Mouse (Mus musculus) MEL (cell line): ENCODE data around the gene Nectin2. TPM values are rescaled to one million over a fixed set of nuclear protein-coding genes. Genes with fewer than 3 reads are reported as not detected.

Source experiments
- DNase-seq: peaks from one replicate; pipeline ENCODE4 v3.0.0; 2011; ENCODE audit warnings: low read depth, low spot score
- H3K27ac ChIP-seq: 2 replicates; pipeline ENCODE4 v1.5.1; 2012; ENCODE audit warnings: low read depth, mild to moderate bottlenecking, control low read depth, low read length, moderate library complexity; ENCODE audit not compliant: control insufficient read depth
- H3K27me3 ChIP-seq, 2 experiments: fragments of 150-350 bp in 1 of 2; sonication (generic) in 1 of 2; 2 replicates each; pipeline ENCODE4 v1.6.1; 2012; ENCODE audit warnings: low read length in 2 of 2, mild to moderate bottlenecking in 2 of 2, improper control_type of control experiment in 1 of 2, moderate library complexity in 1 of 2; ENCODE audit not compliant: insufficient read depth in 2 of 2, control insufficient read depth in 1 of 2
- H3K36me3 ChIP-seq, 2 experiments: 2 replicates each; pipeline ENCODE4 v1.6.1; 2012 to 2014; ENCODE audit warnings: low read length in 2 of 2, improper control_type of control experiment in 1 of 2, inconsistent platforms in 1 of 2, mild to moderate bottlenecking in 1 of 2; ENCODE audit not compliant: insufficient read depth in 2 of 2, control insufficient read depth in 1 of 2
- H3K4me1 ChIP-seq, 2 experiments: fragments of 150-350 bp in 1 of 2; sonication (generic) in 1 of 2; 2 replicates each; pipeline ENCODE4 v1.6.1; 2012; ENCODE audit warnings: low read length in 2 of 2, improper control_type of control experiment in 1 of 2, mild to moderate bottlenecking in 1 of 2; ENCODE audit not compliant: insufficient read depth in 2 of 2, control insufficient read depth in 1 of 2
- H3K4me3 ChIP-seq, 2 experiments: fragments of 150-350 bp in 1 of 2; sonication (generic) in 1 of 2; 2 replicates each; pipeline ENCODE4 v1.5.1; 2012; ENCODE audit warnings: low read depth in 2 of 2, low read length in 2 of 2, mild to moderate bottlenecking in 2 of 2, moderate library complexity in 2 of 2, control low read depth in 1 of 2, improper control_type of control experiment in 1 of 2; ENCODE audit not compliant: control insufficient read depth in 1 of 2, insufficient read depth in 1 of 2
- H3K79me2 ChIP-seq: 2 replicates; pipeline ENCODE4 v1.6.1; 2012; ENCODE audit warnings: mild to moderate bottlenecking, low read length, moderate library complexity; ENCODE audit not compliant: control insufficient read depth, poor library complexity, insufficient read depth
- H3K9ac ChIP-seq: 2 replicates; pipeline ENCODE4 v1.6.1; 2012; ENCODE audit warnings: low read depth, mild to moderate bottlenecking, control low read depth, low read length, moderate library complexity; ENCODE audit not compliant: control insufficient read depth, poor library complexity, severe bottlenecking
- H3K9me3 ChIP-seq: fragments of 150-350 bp; sonication (generic); replicated peaks from 2 replicates; pipeline ENCODE4 v1.6.1; 2012; ENCODE audit warnings: mild to moderate bottlenecking, low read length, improper control_type of control experiment, moderate library complexity; ENCODE audit not compliant: insufficient read depth
- CHD2 ChIP-seq: IDR thresholded peaks from 2 replicates; pipeline ENCODE4 v1.6.1; 2011; ENCODE audit warnings: low read length, improper control_type of control experiment
- E2F4 ChIP-seq: IDR thresholded peaks from 2 replicates; pipeline ENCODE4 v1.6.1; 2011; ENCODE audit warnings: low read depth, low read length, improper control_type of control experiment, borderline replicate concordance
- EP300 ChIP-seq, 2 experiments: IDR thresholded peaks; 2 replicates each; pipeline ENCODE4 v1.6.1; 2011; ENCODE audit warnings: improper control_type of control experiment in 2 of 2, low read length in 2 of 2, low read depth in 1 of 2, mild to moderate bottlenecking in 1 of 2
- ETS1 ChIP-seq: IDR thresholded peaks from 2 replicates; pipeline ENCODE4 v1.6.1; 2012; ENCODE audit warnings: low read depth, mild to moderate bottlenecking, inconsistent platforms, low read length, improper control_type of control experiment, moderate library complexity
- GATA1 ChIP-seq: IDR thresholded peaks from 2 replicates; pipeline ENCODE4 v1.6.1; 2011; ENCODE audit warnings: low read depth, low read length, improper control_type of control experiment
- HCFC1 ChIP-seq: IDR thresholded peaks from 2 replicates; pipeline ENCODE4 v1.6.1; 2012; ENCODE audit warnings: low read depth, mild to moderate bottlenecking, inconsistent platforms, low read length, improper control_type of control experiment, moderate library complexity
- JUND ChIP-seq: IDR thresholded peaks from 2 replicates; pipeline ENCODE4 v1.6.1; 2011; ENCODE audit warnings: low read depth, mild to moderate bottlenecking, improper control_type of control experiment, low read length
- MAFK ChIP-seq: IDR thresholded peaks from 2 replicates; pipeline ENCODE4 v1.6.1; 2011; ENCODE audit warnings: low read depth, mild to moderate bottlenecking, low read length, improper control_type of control experiment, borderline replicate concordance
- NELFE ChIP-seq: IDR thresholded peaks from 2 replicates; pipeline ENCODE4 v1.6.1; 2011; ENCODE audit warnings: low read depth, low read length, improper control_type of control experiment
- POLR2A ChIP-seq, 2 experiments: IDR thresholded peaks; 2 replicates each; pipeline ENCODE4 v1.6.1; 2011 to 2012; ENCODE audit warnings: low read length in 2 of 2, mild to moderate bottlenecking in 2 of 2, control low read depth in 1 of 2, improper control_type of control experiment in 1 of 2, low read depth in 1 of 2, moderate library complexity in 1 of 2; ENCODE audit not compliant: control insufficient read depth in 1 of 2, insufficient read depth in 1 of 2, poor library complexity in 1 of 2
- TAL1 ChIP-seq: IDR thresholded peaks from 2 replicates; pipeline ENCODE4 v1.6.1; 2012; ENCODE audit warnings: mild to moderate bottlenecking, inconsistent platforms, low read length, moderate library complexity, mixed read lengths
- ZC3H11A ChIP-seq: IDR thresholded peaks from 2 replicates; pipeline ENCODE4 v1.6.1; 2012; ENCODE audit warnings: low read depth, mild to moderate bottlenecking, inconsistent platforms, low read length, improper control_type of control experiment
- ZNF384 ChIP-seq: IDR thresholded peaks from 2 replicates; pipeline ENCODE4 v1.6.1; 2012; ENCODE audit warnings: low read depth, mild to moderate bottlenecking, inconsistent platforms, low read length, improper control_type of control experiment
- polyA plus RNA-seq, 2 experiments: library from polyadenylated mRNA; stranded (reverse) in 1 of 2; unstranded in 1 of 2; fragments of >175 nt in 1 of 2; fragments of >200 nt in 1 of 2; gene quantifications; 2 replicates each; pipeline versions ENCODE4 v1.2.1 to v1.2.4; 2012; ENCODE audit warnings: low replicate concordance in 2 of 2, low read depth in 1 of 2; ENCODE audit not compliant: insufficient read length in 2 of 2, insufficient read depth in 1 of 2, missing spikeins in 1 of 2
- total RNA-seq: library from RNA; depleted of rRNA; stranded (reverse); fragments of 300-350 nt; gene quantifications from 2 replicates; pipeline ENCODE4 v1.2.3, GENCODE M21; 2012

Nectin2 gene
- total and polyA plus RNA-seq, 3 experiments = 6.9 to 25.6 TPM; not detected in 1

GRCm38 (mm10) chr7:19744590-19745385, 5.5 kb downstream of the Nectin2 start:
- no peaks in the 10 kb centered on the region for H3K9me3 ChIP-seq
- H3K4me1 ChIP-seq = peaks cover 8 to 17% of the 10 kb centered on the region in 2 experiments
- H3K27ac ChIP-seq = no peak overlapping the region
- H3K79me2 ChIP-seq = no peaks in the 10 kb centered on the region
- DNase-seq = no peak
- H3K4me3 ChIP-seq = no peak overlapping the region
- no peaks in the 10 kb centered on the region for H3K27me3 ChIP-seq
- TF ChIP-seq ETS1 = no peak
- TF ChIP-seq GATA1 = no peak
- TF ChIP-seq HCFC1 = no peak
- no peak for TF ChIP-seq NELFE
- TF ChIP-seq EP300 (IDR thresholded peaks at IDR 0.05; ENCODE audit: low read depth in 1 of 2, low read length in 2 of 2) = no peak
- no peak for TF ChIP-seq MAFK
- no peak for TF ChIP-seq CHD2
- TF ChIP-seq POLR2A (IDR thresholded peaks at IDR 0.05; ENCODE audit: control insufficient read depth in 1 of 2, insufficient read depth in 1 of 2, low read depth in 1 of 2, low read length in 2 of 2, poor library complexity in 1 of 2) = no peak
- no peak for TF ChIP-seq JUND
- peaks cover 0 to 12% of the 10 kb centered on the region in 2 experiments; a peak in 2 of 4 replicates for H3K36me3 ChIP-seq
- H3K9ac ChIP-seq = no peak overlapping the region

- Histone ChIP-seq H3K36me3 (peaks cover 0 to 12% of the 10 kb centered on the region in 2 experiments; a peak in 2 of 4 replicates), H3K27ac (no peak overlapping the region), H3K4me3 (no peak overlapping the region), H3K4me1 (peaks cover 8 to 17% of the 10 kb centered on the region in 2 experiments), H3K27me3 (no peaks in the 10 kb centered on the region), H3K9ac (no peak overlapping the region), H3K9me3 (no peaks in the 10 kb centered on the region), H3K79me2 (no peaks in the 10 kb centered on the region)
- no peak for DNase-seq
- TF ChIP-seq E2F4 (no peak), CHD2 (no peak), ZC3H11A (no peak), ZNF384 (no peak)
These were observed 6.5 kb downstream of the Nectin2 start for GRCm38 (mm10) chr7:19743791-19744190.

DNA sequence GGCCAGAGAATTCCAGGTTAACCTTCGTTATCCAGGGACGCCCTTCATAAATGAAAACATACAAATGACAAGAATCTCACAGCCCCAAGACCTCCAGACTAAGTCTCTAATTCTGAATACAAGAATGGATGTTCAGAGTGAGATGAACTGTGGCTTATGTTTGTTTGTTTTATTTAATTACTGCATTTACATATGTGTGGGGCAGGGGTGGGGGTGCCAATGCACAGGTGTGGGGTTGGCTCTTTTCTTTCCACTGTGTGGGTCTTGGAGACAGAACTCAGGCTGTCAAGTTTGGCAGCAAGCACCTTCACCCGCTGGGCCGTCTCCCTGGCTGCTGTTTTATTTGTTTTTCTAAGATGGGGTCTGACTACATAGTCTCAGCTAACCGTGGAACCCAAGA, 7.8 kb downstream of the Nectin2 start:
- TF ChIP-seq TAL1 = no peak
- peaks cover 0 to 9% of the 10 kb centered on the region in 2 experiments; a peak in 2 of 4 replicates for H3K36me3 ChIP-seq
- H3K9me3 ChIP-seq = no peaks in the 10 kb centered on the region
- no peaks in the 10 kb centered on the region for H3K27me3 ChIP-seq
- no peak overlapping the region for H3K9ac ChIP-seq
- H3K27ac ChIP-seq = no peak overlapping the region
- no peak for DNase-seq
- H3K79me2 ChIP-seq = no peaks in the 10 kb centered on the region
- H3K4me3 ChIP-seq = no peak overlapping the region
- H3K4me1 ChIP-seq = peaks cover 7 to 13% of the 10 kb centered on the region in 2 experiments; a peak in 3 of 4 replicates
